Mouse (Mus musculus): ENCODE data around the gene Qk. TPM values are rescaled to one million over a fixed set of nuclear protein-coding genes. Genes with fewer than 3 reads are reported as not detected.

The Qk gene
- polyA plus RNA-seq (2012; rRNA removed), result 168 and 172 TPM in 2 replicates

GRCm38 (mm10) chr17:10319685-10320455 lies at the start of gene Qk:
Gene Qk (minus strand): TSS chr17:10319854.

Data from central nervous system, embryonic 14 days (tissue).